Mouse (Mus musculus): Measurements from ENCODE around the gene Tma7. TPM values are rescaled to one million over a fixed set of nuclear protein-coding genes. Genes with fewer than 3 reads are reported as not detected.

The Tma7 gene
- polyA plus RNA-seq, 1 experiment from 2014 or later, result 663 TPM

DNA sequence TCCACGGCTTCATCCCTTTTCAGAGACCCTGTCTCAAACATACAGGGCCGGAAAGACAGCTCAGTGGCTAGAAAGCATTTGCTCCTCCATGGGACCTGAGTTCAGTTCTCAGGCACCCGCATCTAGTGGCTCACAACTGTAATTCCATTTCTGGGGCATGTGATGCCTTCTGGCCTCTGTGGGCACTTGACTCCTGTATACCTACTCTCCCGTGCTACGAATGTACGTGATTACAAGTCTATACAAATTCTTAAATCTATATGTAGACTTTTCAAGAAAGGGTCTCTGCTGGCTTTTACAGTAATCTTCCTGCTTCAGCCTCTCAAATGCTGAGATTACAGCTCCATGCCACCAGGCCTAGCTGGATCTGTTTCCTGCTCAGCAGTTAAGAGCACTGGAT is 38.6 kb upstream of the Tma7 start:
- Histone ChIP-seq H3K27me3 (replicated peaks; ENCODE audit: control insufficient read depth, insufficient read depth, low read length) (no peaks in the 10 kb centered on the region), H3K4me3 (ENCODE audit: low read length) (no peak overlapping the region), H3K4me2 (ENCODE audit: low read length) (no peak overlapping the region), H3K27ac (ENCODE audit: low read depth, low read length) (no peak overlapping the region), H3K9me3 (ENCODE audit: control insufficient read depth, low read length) (no peaks in the 10 kb centered on the region), H3K36me3 (ENCODE audit: control insufficient read depth, insufficient read depth, low read length) (peaks cover 26% of the 10 kb centered on the region), H3K9ac (ENCODE audit: low read depth, low read length) (no peak overlapping the region), H3K4me1 (ENCODE audit: control insufficient read depth, insufficient read depth, low read depth, low read length) (no peaks in the 10 kb centered on the region)
- no peak for ATAC-seq
- 92% methylated on average over 6 of the region's 6 CpGs for WGBS

DNA sequence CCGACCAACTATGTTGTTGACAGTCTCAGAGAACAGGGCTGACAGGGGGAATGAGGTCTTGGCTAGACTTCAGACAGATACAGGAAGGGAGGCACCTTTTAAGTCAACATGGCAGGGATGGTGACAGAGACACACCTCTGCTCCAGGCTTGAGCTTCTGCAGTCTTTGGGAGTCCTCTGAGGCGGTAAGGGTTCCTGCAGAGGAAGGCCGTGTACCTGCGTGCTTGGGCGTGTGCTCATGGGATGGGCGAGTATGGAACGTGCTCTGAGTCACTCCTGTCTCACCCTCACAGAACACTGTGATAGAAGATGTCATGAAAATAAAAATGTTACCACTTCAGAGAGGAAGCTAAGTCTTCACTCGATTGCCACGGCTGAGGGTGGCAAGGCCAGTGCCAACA is 37.2 kb upstream of the Tma7 start:
- no peaks in the 10 kb centered on the region for H3K27me3 ChIP-seq (replicated peaks; ENCODE audit: control insufficient read depth, insufficient read depth, low read length)
- H3K4me2 ChIP-seq (ENCODE audit: low read length), result no peak overlapping the region
- no peak overlapping the region for H3K9ac ChIP-seq (ENCODE audit: low read depth, low read length)
- H3K9me3 ChIP-seq (ENCODE audit: control insufficient read depth, low read length), result no peaks in the 10 kb centered on the region
- no peak for ATAC-seq
- WGBS, result 93% methylated on average over 9 of the region's 9 CpGs
- no peaks in the 10 kb centered on the region for H3K4me1 ChIP-seq (ENCODE audit: control insufficient read depth, insufficient read depth, low read depth, low read length)
- H3K36me3 ChIP-seq (ENCODE audit: control insufficient read depth, insufficient read depth, low read length), result peaks cover 40% of the 10 kb centered on the region
- no peak overlapping the region for H3K4me3 ChIP-seq (ENCODE audit: low read length)
- no peak overlapping the region for H3K27ac ChIP-seq (ENCODE audit: low read depth, low read length)

DNA sequence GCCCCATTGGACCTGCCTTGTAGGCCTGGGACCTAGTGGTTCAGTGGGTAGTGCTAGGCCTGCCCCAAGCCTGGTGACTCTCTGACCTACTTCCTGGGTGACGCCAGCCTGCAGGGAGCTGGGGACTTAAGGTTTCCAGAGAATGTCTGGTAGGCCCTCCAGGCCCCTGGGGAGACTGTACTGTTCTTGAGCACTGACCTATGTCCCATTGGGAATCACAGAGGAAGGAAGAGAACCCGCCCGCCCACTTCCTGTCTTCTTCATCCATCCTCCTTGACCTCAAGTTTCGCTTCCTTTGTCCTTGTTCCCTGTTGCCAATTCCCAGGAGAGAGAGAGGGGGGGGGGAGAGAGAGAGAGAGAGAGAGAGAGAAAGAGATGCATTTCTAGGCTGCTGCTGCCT is 35.7 kb upstream of the Tma7 start:
- Histone ChIP-seq H3K36me3 (ENCODE audit: control insufficient read depth, insufficient read depth, low read length) (peaks cover 49% of the 10 kb centered on the region), H3K4me2 (ENCODE audit: low read length) (no peak overlapping the region), H3K27ac (ENCODE audit: low read depth, low read length) (no peak overlapping the region), H3K9me3 (ENCODE audit: control insufficient read depth, low read length) (no peaks in the 10 kb centered on the region), H3K27me3 (replicated peaks; ENCODE audit: control insufficient read depth, insufficient read depth, low read length) (no peaks in the 10 kb centered on the region), H3K4me3 (ENCODE audit: low read length) (no peak overlapping the region), H3K9ac (ENCODE audit: low read depth, low read length) (no peak overlapping the region), H3K4me1 (ENCODE audit: control insufficient read depth, insufficient read depth, low read depth, low read length) (no peaks in the 10 kb centered on the region)
- WGBS, result 95% methylated on average over 4 of the region's 4 CpGs
- ATAC-seq, result no peak

DNA sequence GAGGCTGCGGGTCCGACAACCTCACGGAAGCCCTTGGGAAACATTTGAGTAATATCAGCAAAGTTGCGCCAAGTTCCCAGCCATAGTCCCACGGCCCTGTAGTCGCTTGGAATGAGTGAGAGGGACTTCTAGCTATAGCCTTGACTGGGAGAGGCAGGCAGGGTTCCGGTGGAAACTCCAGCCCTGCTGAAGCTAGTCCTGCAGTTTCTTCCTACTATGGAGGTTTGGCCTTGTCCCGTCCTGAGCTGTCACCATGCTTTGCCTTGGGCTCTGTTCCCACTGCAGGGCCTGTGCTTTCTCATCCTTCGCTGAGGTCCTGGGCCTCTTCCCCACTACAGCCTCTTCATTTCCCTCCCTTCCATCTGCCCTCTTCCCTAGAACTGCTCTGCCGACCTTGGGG is 33.8 kb upstream of the Tma7 start:
- Histone ChIP-seq H3K9ac (ENCODE audit: low read depth, low read length) (no peak overlapping the region), H3K27ac (ENCODE audit: low read depth, low read length) (no peak overlapping the region), H3K4me3 (ENCODE audit: low read length) (no peak overlapping the region), H3K36me3 (ENCODE audit: control insufficient read depth, insufficient read depth, low read length) (peaks cover 62% of the 10 kb centered on the region), H3K27me3 (replicated peaks; ENCODE audit: control insufficient read depth, insufficient read depth, low read length) (no peaks in the 10 kb centered on the region), H3K9me3 (ENCODE audit: control insufficient read depth, low read length) (no peaks in the 10 kb centered on the region), H3K4me2 (ENCODE audit: low read length) (no peak overlapping the region), H3K4me1 (ENCODE audit: control insufficient read depth, insufficient read depth, low read depth, low read length) (no peaks in the 10 kb centered on the region)
- 96% methylated on average over 10 of the region's 10 CpGs for WGBS
- ATAC-seq, result no peak

DNA sequence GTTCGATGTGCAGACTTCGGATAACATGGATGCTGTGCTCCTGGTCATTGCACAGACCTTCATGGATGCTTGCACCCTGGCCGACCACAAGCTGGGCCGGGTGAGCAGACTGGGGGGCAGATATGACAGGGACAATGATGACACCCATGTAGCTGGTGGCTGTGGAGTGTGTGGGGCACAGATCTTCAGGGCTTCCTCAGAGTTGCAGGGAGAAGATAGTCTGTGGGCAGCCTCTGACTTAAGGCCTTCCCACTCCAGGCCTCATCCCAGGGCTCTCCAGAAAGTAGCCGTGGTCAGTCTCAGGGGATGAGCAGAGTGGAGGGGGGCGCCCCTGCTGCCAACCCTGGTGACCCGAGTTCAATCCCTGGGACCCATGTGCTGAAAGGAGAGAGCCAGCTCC is 32.5 kb upstream of the Tma7 start:
- no peak overlapping the region for H3K4me2 ChIP-seq (ENCODE audit: low read length)
- peaks cover 68% of the 10 kb centered on the region for H3K36me3 ChIP-seq (ENCODE audit: control insufficient read depth, insufficient read depth, low read length)
- no peaks in the 10 kb centered on the region for H3K27me3 ChIP-seq (replicated peaks; ENCODE audit: control insufficient read depth, insufficient read depth, low read length)
- no peaks in the 10 kb centered on the region for H3K4me1 ChIP-seq (ENCODE audit: control insufficient read depth, insufficient read depth, low read depth, low read length)
- H3K27ac ChIP-seq (ENCODE audit: low read depth, low read length), result no peak overlapping the region
- no peak overlapping the region for H3K4me3 ChIP-seq (ENCODE audit: low read length)
- no peak for ATAC-seq
- WGBS, result 93% methylated on average over 7 of the region's 7 CpGs
- H3K9ac ChIP-seq (ENCODE audit: low read depth, low read length), result no peak overlapping the region
- H3K9me3 ChIP-seq (ENCODE audit: control insufficient read depth, low read length), result no peaks in the 10 kb centered on the region

DNA sequence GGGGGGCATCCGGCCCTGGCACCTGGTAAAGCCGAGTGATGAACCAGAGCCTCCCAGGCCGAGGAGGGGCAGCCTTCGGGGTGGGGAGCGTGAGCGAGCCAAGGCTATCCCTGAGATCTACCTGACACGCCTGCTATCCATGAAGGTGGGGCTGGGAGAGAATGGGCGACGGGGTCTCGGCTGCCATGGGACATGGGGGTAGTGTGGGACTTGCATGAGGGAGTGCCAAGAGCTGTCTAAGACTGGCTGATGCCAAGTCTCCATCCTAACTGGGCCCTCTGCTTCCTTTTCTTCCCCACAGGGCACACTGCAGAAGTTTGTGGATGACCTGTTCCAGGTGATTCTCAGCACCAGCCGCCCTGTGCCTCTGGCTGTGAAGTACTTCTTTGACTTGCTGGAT is 31.9 kb upstream of the Tma7 start:
- 95% methylated on average over 11 of the region's 11 CpGs for WGBS
- no peaks in the 10 kb centered on the region for H3K4me1 ChIP-seq (ENCODE audit: control insufficient read depth, insufficient read depth, low read depth, low read length)

DNA sequence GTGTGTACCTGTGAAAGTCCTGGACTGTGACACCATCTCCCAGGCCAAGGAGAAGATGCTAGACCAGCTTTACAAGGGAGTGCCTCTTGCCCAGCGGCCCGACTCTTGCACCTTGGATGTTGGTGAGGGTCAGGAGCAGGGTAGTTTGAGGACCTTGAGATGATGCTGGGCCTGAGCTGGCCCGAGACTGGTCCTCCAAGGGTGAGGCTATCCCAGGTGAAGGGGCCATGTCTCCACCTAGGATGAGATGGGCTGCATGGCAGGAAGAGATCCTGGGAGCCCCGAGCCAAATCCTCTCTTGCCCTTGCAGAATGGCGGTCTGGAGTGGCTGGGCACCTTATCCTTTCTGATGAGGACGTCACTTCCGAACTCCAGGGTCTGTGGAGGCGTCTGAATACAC is 30.9 kb upstream of the Tma7 start:
- H3K27me3 ChIP-seq (replicated peaks; ENCODE audit: control insufficient read depth, insufficient read depth, low read length), result no peaks in the 10 kb centered on the region
- 91% methylated on average over 8 of the region's 8 CpGs for WGBS
- H3K4me2 ChIP-seq (ENCODE audit: low read length), result no peak overlapping the region
- no peak overlapping the region for H3K27ac ChIP-seq (ENCODE audit: low read depth, low read length)
- H3K4me3 ChIP-seq (ENCODE audit: low read length), result no peak overlapping the region
- no peak for ATAC-seq
- peaks cover 71% of the 10 kb centered on the region for H3K36me3 ChIP-seq (ENCODE audit: control insufficient read depth, insufficient read depth, low read length)
- H3K9me3 ChIP-seq (ENCODE audit: control insufficient read depth, low read length), result no peaks in the 10 kb centered on the region
- H3K9ac ChIP-seq (ENCODE audit: low read depth, low read length), result no peak overlapping the region
- H3K4me1 ChIP-seq (ENCODE audit: control insufficient read depth, insufficient read depth, low read depth, low read length), result no peaks in the 10 kb centered on the region

More for the DNA sequence above, 31.9 kb upstream of the Tma7 start:
- Histone ChIP-seq H3K36me3 (ENCODE audit: control insufficient read depth, insufficient read depth, low read length) (peaks cover 71% of the 10 kb centered on the region), H3K4me2 (ENCODE audit: low read length) (no peak overlapping the region), H3K27ac (ENCODE audit: low read depth, low read length) (no peak overlapping the region), H3K4me3 (ENCODE audit: low read length) (no peak overlapping the region), H3K9me3 (ENCODE audit: control insufficient read depth, low read length) (no peaks in the 10 kb centered on the region), H3K9ac (ENCODE audit: low read depth, low read length) (no peak overlapping the region), H3K27me3 (replicated peaks; ENCODE audit: control insufficient read depth, insufficient read depth, low read length) (no peaks in the 10 kb centered on the region)
- no peak for ATAC-seq

DNA sequence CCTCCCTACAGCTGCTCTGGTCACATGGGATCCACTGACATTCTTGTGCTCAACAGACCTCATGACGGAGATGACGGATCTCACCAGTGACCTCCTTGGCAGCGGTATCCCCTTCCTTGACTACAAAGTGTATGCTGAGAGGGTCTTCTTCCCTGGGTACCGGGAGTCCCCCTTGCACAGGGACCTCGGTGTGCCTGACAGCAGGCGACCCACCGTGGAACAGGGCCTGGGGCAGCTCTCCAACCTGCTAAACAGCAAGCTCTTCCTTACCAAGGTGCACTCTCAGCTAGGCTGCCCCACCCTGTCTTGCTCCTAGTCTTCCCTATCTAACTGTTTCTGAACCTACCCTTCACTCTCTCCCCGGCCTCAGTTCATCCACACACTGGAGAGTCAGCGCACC is 29.2 kb upstream of the Tma7 start:
- no peak overlapping the region for H3K27ac ChIP-seq (ENCODE audit: low read depth, low read length)
- WGBS, result 92% methylated on average over 8 of the region's 9 CpGs
- ATAC-seq, result no peak

DNA sequence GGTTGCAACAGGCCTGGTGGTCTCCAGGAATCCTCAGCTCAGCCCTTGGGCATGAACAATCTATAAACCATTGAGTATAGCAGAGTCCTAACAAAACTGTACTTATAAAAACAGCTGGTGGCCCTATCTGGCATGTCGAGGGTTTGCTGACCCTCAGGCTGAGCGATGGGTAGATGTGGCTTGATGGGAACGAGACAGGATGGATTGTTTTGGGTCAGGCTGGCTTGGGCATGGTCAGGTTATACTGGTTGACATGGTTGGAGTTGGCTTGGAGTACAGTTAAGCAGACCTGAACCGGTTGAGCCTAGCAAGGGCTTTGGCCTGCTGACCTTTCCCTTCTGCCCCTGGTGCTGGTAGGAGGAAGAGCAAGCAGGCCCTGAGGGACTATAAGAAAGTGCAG is 28.7 kb upstream of the Tma7 start:
- H3K27me3 ChIP-seq (replicated peaks; ENCODE audit: control insufficient read depth, insufficient read depth, low read length), result no peaks in the 10 kb centered on the region
- no peak overlapping the region for H3K4me3 ChIP-seq (ENCODE audit: low read length)
- WGBS, result 89% methylated on average over 4 of the region's 4 CpGs
- no peaks in the 10 kb centered on the region for H3K9me3 ChIP-seq (ENCODE audit: control insufficient read depth, low read length)
- no peak for ATAC-seq
- H3K27ac ChIP-seq (ENCODE audit: low read depth, low read length), result no peak overlapping the region
- H3K4me2 ChIP-seq (ENCODE audit: low read length), result no peak overlapping the region
- peaks cover 64% of the 10 kb centered on the region for H3K36me3 ChIP-seq (ENCODE audit: control insufficient read depth, insufficient read depth, low read length)
- no peak overlapping the region for H3K9ac ChIP-seq (ENCODE audit: low read depth, low read length)
- no peaks in the 10 kb centered on the region for H3K4me1 ChIP-seq (ENCODE audit: control insufficient read depth, insufficient read depth, low read depth, low read length)

More for the DNA sequence above, 29.2 kb upstream of the Tma7 start:
- Histone ChIP-seq H3K9ac (ENCODE audit: low read depth, low read length) (no peak overlapping the region), H3K36me3 (ENCODE audit: control insufficient read depth, insufficient read depth, low read length) (peaks cover 67% of the 10 kb centered on the region), H3K27me3 (replicated peaks; ENCODE audit: control insufficient read depth, insufficient read depth, low read length) (no peaks in the 10 kb centered on the region), H3K4me2 (ENCODE audit: low read length) (no peak overlapping the region), H3K9me3 (ENCODE audit: control insufficient read depth, low read length) (no peaks in the 10 kb centered on the region), H3K4me1 (ENCODE audit: control insufficient read depth, insufficient read depth, low read depth, low read length) (no peaks in the 10 kb centered on the region), H3K4me3 (ENCODE audit: low read length) (no peak overlapping the region)

DNA sequence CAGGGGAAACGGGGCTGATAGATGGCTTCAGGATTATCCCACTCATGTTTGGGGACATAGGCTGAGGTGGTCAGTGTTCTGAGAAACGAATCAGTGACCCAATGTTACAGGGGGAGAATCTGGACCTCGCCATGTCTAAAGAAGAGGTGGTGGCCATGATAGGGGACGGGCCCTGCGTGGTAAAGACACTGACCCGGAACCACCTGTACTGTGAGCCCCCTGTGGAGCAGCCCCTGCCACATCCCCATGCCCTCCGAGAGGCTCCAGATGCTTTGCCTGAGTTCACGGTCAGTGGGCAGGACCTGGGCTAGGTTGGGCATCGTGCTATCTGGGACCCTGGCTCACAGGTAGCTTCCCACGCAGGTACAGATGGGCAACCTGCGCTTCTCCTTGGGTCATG is 27.9 kb upstream of the Tma7 start:
- 93% methylated on average over 11 of the region's 11 CpGs for WGBS

More for the DNA sequence above, 27.9 kb upstream of the Tma7 start:
- H3K27ac ChIP-seq (ENCODE audit: low read depth, low read length), result no peak overlapping the region
- no peaks in the 10 kb centered on the region for H3K4me1 ChIP-seq (ENCODE audit: control insufficient read depth, insufficient read depth, low read depth, low read length)
- ATAC-seq, result no peak
- H3K27me3 ChIP-seq (replicated peaks; ENCODE audit: control insufficient read depth, insufficient read depth, low read length), result no peaks in the 10 kb centered on the region
- H3K4me2 ChIP-seq (ENCODE audit: low read length), result no peak overlapping the region
- peaks cover 62% of the 10 kb centered on the region for H3K36me3 ChIP-seq (ENCODE audit: control insufficient read depth, insufficient read depth, low read length)
- H3K9ac ChIP-seq (ENCODE audit: low read depth, low read length), result no peak overlapping the region
- no peak overlapping the region for H3K4me3 ChIP-seq (ENCODE audit: low read length)
- no peaks in the 10 kb centered on the region for H3K9me3 ChIP-seq (ENCODE audit: control insufficient read depth, low read length)

Data from hindbrain, embryonic 16.5 days (tissue).